9 mouse cellular contexts compared by ENCODE assay signal in the genomic region with DNA sequence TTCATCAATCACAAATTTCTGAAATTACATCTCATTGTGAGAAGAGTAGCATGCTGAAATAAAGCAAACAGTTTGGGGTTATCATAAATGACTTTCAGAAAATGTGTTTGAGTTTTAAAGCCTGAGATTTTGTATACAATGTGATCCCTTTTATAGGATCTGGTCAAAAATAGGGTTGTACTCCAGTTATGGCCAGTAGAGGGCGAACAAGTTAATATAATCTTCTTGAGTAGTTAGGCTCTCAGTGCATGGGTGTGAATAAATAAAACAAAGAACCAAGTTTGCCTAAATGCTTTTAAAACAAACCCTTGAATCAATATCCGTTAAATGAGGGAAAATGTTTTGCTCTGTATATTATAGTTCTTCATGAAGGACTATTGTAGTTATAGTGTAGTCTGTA. TPM values are rescaled to one million over a fixed set of nuclear protein-coding genes. Genes with fewer than 3 reads are reported as not detected.
DNase-seq lines count a peak whose midpoint lies in the region; ATAC-seq and TF ChIP-seq lines count a peak whose summit lies in the region.
"Had no signal": no experiment of that assay in that cellular context is flagged by ENCODE, and none has a peak within 500 bp of the region (broad histone marks: within the 10 kb centered on the region; RNA-seq: fewer than 3 reads in every experiment).

No protein-coding gene starts in this region.

- H3K27ac ChIP-seq in cerebellum, adult 2 months (ENCODE audit: insufficient read depth, low read length), result no peak overlapping the region
- H3K27ac ChIP-seq in lung, embryonic 14.5 days (ENCODE audit: low read depth), result no peak overlapping the region
- H3K27ac ChIP-seq in hindbrain, embryonic 13.5 days, result no peak overlapping the region
- H3K27ac ChIP-seq: limb, embryonic 13.5 days had no signal

- no peak overlapping the region for H3K4me3 ChIP-seq in cerebellum, adult 2 months (replicated peaks; ENCODE audit: insufficient read depth, low read depth, low read length)
- H3K4me3 ChIP-seq in lung, embryonic 14.5 days (ENCODE audit: low read depth, low read length), result no peak overlapping the region
- no peak overlapping the region for H3K4me3 ChIP-seq in lung, adult 2 months (replicated peaks; ENCODE audit: extremely low read depth, low read depth, low read length)
- H3K4me3 ChIP-seq in hindbrain, embryonic 13.5 days, result no peak overlapping the region
- H3K4me3 ChIP-seq: limb, embryonic 13.5 days had no signal

- DNase-seq in cerebellum, adult 2 months, result peak in 1 of 2 experiments; percentile 70
- no peak for DNase-seq in cerebellum, adult 11-12 months
- DNase-seq in lung, embryonic 14.5 days, result peak; percentile 86
- DNase-seq in lung, adult 2 months, result no peak
- peak; percentile 22 for DNase-seq in embryo, embryonic 11.5 days (ENCODE audit: low read depth, low spot score)
- DNase-seq in lung, postnatal 14 days, result peak; percentile 39
- DNase-seq in spleen, postnatal 14 days (ENCODE audit: low spot score in 2 of 2), result no peak

- H3K27me3 ChIP-seq in cerebellum, adult 2 months (ENCODE audit: control insufficient read depth, insufficient read depth, low read length), result no peaks in the 10 kb centered on the region
- no peaks in the 10 kb centered on the region for H3K27me3 ChIP-seq in lung, embryonic 14.5 days (ENCODE audit: insufficient read depth, low read length)
- no peaks in the 10 kb centered on the region for H3K27me3 ChIP-seq in hindbrain, embryonic 13.5 days
- H3K27me3 ChIP-seq: limb, embryonic 13.5 days had no signal

- H3K4me2 ChIP-seq in lung, embryonic 14.5 days, result no peak overlapping the region
- H3K4me2 ChIP-seq in hindbrain, embryonic 13.5 days, result no peak overlapping the region
- H3K4me2 ChIP-seq: limb, embryonic 13.5 days had no signal

- H3K4me1 ChIP-seq in cerebellum, adult 2 months (ENCODE audit: control insufficient read depth, insufficient read depth, low read length), result peaks cover 14% of the 10 kb centered on the region; the same call in 1 of the 2 replicates
- no peaks in the 10 kb centered on the region for H3K4me1 ChIP-seq in lung, embryonic 14.5 days (ENCODE audit: insufficient read depth)
- H3K4me1 ChIP-seq in lung, adult 2 months (ENCODE audit: control insufficient read depth, insufficient read depth, low read length), result no peaks in the 10 kb centered on the region
- H3K4me1 ChIP-seq in hindbrain, embryonic 13.5 days (replicated peaks), result 0 out of 2 replicates have a peak, but pooled peaks cover 5% of the 10 kb centered on the region
- H3K4me1 ChIP-seq: limb, embryonic 13.5 days had no signal

- H3K36me3 ChIP-seq in lung, embryonic 14.5 days (ENCODE audit: insufficient read depth), result no peaks in the 10 kb centered on the region
- no peaks in the 10 kb centered on the region for H3K36me3 ChIP-seq in hindbrain, embryonic 13.5 days
- H3K36me3 ChIP-seq: limb, embryonic 13.5 days had no signal

- TF ChIP-seq POLR2A in cerebellum, adult 2 months (IDR thresholded peaks at IDR 0.05; ENCODE audit: borderline replicate concordance, insufficient read depth, low read length), result no peak
- TF ChIP-seq POLR2A in lung, adult 2 months (IDR thresholded peaks at IDR 0.05; ENCODE audit: borderline replicate concordance, extremely low read depth, low read depth, low read length), result no peak

- 0 out of 2 replicates have a peak, but pooled peaks have one; percentile 20 for TF ChIP-seq CTCF in cerebellum, adult 2 months (IDR thresholded peaks at IDR 0.05; ENCODE audit: borderline replicate concordance, insufficient read depth, low read depth, low read length)
- TF ChIP-seq CTCF in lung, embryonic 14.5 days (IDR thresholded peaks at IDR 0.05; ENCODE audit: low read depth), result peak; percentile 60
- no peak for TF ChIP-seq CTCF in lung, adult 2 months (IDR thresholded peaks at IDR 0.05; ENCODE audit: insufficient read depth, low read length)

- 12% methylated on average over 2 of the region's 2 CpGs for whole genome bisulfite sequencing in cerebellum, adult 2 months
- WGBS in lung, embryonic 14.5 days, result 10% methylated on average over 2 of the region's 2 CpGs
- 8% methylated on average over 2 of the region's 2 CpGs for WGBS in lung, adult 2 months
- 16% methylated on average over 2 of the region's 2 CpGs for WGBS in hindbrain, embryonic 13.5 days

- H3K9me3 ChIP-seq in lung, embryonic 14.5 days (ENCODE audit: low read depth, low read length), result no peaks in the 10 kb centered on the region
- H3K9me3 ChIP-seq in hindbrain, embryonic 13.5 days, result no peaks in the 10 kb centered on the region
- H3K9me3 ChIP-seq: limb, embryonic 13.5 days had no signal

- H3K9ac ChIP-seq in lung, embryonic 14.5 days, result no peak overlapping the region
- H3K9ac ChIP-seq in hindbrain, embryonic 13.5 days, result no peak overlapping the region
- H3K9ac ChIP-seq: limb, embryonic 13.5 days had no signal

- no peak for ATAC-seq in lung, embryonic 14.5 days (ENCODE audit: insufficient read depth)
- ATAC-seq in hindbrain, embryonic 13.5 days (ENCODE audit: low FRiP score), result no peak

RNA-seq across cellular contexts. Expression of gene Car10, which starts 46.7 kb away (rescaled TPM):
- 92.4 and 100 TPM in 2 replicates for polyA plus RNA-seq in cerebellum, adult 2 months (2012; rRNA removed)
- not detected in 2 replicates for polyA plus RNA-seq in lung, embryonic 14.5 days (2014; fragmentation: Nextera tagmentation; extraction: Ambion mirVana)
- not detected in 2 replicates for polyA plus RNA-seq in lung, adult 2 months (2012; rRNA removed)
- 29.3 and 32.9 TPM in 2 replicates for polyA plus RNA-seq in hindbrain, embryonic 13.5 days (2015; fragmentation: Nextera tagmentation; extraction: Ambion mirVana)

Comparison
In these comparisons a context has a peak if more than half of its experiments do, and no peak if none do; other contexts are left out.
1. DNase-seq: peak in lung, embryonic 14.5 days (single experiment), embryo, embryonic 11.5 days (single experiment) and lung, postnatal 14 days (single experiment); none in cerebellum, adult 11-12 months (single experiment), lung, adult 2 months (single experiment) and spleen, postnatal 14 days (0 of 2).
2. RNA of gene Car10, which starts 46.7 kb away (polyA plus RNA-seq): 92.4 to 100 TPM in cerebellum, adult 2 months and 29.3 to 32.9 TPM in hindbrain, embryonic 13.5 days; not detected in lung, embryonic 14.5 days and not detected in lung, adult 2 months; every median in the first group is over 10 times any median in the second.